Mouse (Mus musculus): ENCODE data around the gene Cyb5r3.

Cyb5r3 gene

DNA sequence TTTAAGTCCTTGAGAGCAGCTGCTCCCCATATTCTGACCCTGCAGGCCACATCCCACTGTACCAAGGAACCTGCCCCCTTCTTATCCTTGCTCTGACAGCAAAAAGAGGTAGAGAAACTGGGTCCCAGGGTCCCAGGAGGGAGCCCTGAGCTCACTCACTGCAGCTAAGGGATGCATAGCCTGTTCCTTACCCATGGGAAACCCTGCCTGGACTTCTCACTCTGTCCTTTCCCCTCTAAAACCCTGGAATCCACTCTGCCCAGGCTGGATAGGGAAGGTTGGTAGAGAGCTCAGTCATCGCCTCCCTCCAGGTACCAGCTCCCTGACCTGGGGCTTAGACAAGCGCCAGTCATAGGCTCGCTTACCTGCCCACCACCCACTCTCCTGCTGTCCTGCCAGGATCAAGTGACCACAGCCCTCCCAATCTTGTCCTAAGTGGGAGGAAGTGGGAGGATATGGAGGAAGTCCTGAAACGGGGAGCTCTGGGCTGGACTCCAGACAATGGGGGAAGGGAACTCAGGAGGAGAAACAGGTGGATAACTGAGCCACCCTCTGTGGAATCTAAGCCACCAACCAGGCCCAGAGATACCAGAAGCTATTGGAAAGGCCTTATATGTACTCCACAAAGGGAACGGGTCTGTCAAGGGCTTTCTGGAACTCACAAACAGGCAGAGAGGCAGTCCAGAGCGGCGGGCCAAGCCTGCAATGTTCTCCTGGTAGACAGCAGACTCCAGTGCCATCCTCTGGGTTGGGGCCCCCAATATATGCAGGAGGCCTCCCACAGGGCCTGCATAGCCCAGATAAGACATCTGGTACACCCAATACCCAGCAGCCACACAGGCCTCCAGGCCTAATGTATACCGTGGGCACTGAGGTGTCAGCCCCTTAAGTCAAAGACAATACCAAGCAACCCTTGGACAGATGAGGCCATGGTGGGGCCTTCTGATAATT is 2.3 kb downstream of the Cyb5r3 start:
- no peak for DNase-seq (ENCODE audit: low read depth, low spot score)

DNA sequence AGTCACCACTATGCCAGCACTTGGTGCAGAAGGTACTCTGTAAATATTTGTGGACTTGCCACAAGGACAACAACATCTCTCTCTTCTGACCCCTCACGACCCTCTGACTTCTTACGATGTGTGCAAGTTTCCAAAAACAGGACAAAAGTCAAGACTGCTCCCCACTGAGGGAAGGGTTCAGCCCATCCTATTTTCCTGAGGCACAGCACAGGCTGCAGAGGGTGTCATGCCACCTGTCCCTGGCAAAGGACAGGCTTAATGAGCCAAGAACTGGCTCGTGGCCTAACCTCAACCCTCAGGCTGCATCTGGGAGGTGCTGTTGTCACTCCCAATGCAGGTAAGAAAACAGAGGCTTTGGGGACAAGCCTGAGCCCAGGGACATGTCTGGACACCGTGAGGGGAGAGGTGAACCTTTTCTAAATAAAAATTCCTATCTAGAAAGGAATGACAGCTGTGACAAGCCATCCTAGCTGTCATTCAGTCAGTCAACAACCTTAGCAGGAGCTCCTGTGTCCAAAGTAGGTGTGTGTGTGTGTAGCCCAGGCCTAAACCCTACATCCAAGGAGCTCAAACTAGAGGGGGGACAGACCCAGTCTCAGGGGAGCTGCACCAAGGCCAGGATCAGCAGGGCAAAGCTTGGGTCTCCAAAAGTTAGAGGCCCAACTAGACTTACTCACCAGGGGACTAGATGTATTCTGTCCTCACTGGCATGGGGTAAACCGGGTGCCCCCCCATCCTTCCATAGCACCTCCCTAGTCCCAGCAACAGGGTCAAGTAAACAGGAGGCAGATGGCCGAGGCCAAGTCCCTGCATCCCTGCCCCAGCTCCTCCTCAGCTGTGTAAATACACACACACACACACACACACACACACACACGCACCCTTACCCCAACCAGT is 3.3 kb downstream of the Cyb5r3 start:
- no peak for DNase-seq (ENCODE audit: low read depth, low spot score)

DNA sequence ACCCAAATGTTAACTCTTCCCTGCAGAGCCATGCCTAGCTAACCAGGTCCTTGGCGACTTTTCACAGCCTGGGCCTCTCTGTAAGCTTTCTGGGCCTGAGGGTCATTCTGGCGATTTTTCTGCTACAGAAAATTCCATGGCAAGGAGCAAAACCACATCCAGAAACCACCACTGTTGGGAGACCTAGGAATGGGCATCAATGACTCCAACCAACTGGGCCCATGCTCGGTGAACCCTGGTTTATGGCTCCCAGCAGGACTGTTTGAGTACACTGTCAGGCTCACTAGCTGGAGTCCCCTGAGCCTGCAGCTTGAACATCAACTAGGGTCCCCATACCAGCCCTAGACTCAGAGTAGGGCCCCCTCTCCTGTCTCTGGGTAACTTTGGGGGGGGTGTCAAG is 4.1 kb downstream of the Cyb5r3 start:
- no peak for DNase-seq (ENCODE audit: low read depth, low spot score)

- DNase-seq (ENCODE audit: low read depth, low spot score) = no peak
Observed at GRCm38 (mm10) chr15:83167550-83168065, 4.8 kb downstream of the Cyb5r3 start.

DNA sequence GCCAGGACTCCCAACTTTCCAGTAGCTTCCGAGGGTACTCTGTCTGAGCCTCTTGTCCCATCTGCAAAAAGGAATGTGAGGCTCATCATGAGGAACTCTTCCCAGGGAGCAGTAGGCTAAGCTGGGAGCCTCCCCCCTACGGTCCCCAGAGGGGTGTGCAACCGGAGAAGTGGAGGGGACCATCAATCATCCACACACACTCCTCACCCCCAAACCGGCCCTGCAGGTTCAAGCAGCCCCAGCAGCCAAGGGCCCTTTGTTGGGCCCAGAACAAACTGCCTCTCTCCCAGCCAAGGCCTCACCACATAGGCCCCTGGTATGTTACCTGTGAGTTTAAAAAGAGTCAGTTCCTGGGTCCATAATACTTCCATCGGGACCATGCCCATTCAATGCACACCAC is 5.3 kb downstream of the Cyb5r3 start:
- peak; percentile 19 for DNase-seq (ENCODE audit: low read depth, low spot score)

DNA sequence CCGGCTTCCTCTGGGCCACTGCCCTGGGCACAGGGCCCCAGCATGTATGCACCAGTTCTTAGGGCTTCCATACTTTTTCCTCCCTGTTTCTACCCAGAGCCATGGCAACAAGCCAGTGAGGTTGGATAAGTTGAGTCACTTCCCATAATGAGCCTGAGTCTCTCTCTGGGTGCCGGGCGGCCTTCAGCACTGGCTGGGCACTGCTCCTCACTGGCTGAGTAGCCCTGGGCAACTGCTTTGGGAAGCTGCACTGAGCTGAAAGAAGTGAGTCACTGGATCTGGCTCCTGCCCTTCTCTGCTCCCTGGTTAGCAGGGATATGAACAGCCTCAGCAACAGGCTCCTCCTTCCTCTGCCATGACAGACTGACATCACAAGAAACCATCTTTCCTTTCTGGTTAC is 5.8 kb downstream of the Cyb5r3 start:
- no peak for DNase-seq (ENCODE audit: low read depth, low spot score)

DNA sequence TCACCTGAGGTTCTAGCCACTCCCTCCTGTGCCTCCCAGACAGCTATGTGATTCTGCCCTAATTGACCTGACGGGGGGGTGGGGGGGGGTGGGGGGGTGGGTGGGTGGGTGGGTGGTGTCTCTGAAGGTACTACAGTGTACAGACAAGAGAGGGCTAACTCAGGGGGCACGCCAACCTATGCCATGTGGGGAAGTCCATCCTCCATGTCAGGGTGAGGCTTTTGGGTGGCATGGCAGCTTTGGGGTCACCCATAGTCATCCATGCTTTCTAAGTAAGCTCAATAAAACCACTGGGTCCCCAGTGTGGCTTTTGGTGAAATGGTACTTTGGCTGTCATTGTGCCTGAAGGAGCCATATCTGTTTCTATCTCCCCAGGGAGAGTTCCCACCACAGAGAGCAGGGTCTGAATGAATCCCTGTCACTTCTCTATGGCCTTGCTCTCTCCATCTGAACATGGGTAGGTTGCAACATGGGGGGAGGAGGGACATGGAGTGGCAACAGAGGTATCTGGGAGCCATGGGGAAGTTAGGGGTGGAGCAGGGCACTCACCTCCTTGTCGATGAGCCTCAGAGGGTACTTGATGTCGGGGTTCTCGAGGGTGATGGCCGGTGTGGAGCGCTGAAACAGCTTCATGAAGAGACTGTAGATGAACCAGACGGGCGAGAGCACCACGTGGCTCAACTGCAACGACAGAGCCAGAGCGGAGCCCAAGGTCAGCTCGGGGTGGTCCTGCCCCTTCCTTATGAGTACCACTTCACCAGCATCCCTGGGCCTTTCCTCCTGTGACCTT is 6.7 kb downstream of the Cyb5r3 start:
- DNase-seq (ENCODE audit: low read depth, low spot score) = no peak

- DNase-seq (ENCODE audit: low read depth, low spot score) = no peak
Observed at GRCm38 (mm10) chr15:83164971-83165471, 7.4 kb downstream of the Cyb5r3 start.

- no peak for DNase-seq (ENCODE audit: low read depth, low spot score)
Observed at GRCm38 (mm10) chr15:83162818-83163485, 9.4 kb downstream of the Cyb5r3 start.

- no peak for DNase-seq (ENCODE audit: low read depth, low spot score)
Observed at GRCm38 (mm10) chr15:83162001-83162400, 10.4 kb downstream of the Cyb5r3 start.

DNA sequence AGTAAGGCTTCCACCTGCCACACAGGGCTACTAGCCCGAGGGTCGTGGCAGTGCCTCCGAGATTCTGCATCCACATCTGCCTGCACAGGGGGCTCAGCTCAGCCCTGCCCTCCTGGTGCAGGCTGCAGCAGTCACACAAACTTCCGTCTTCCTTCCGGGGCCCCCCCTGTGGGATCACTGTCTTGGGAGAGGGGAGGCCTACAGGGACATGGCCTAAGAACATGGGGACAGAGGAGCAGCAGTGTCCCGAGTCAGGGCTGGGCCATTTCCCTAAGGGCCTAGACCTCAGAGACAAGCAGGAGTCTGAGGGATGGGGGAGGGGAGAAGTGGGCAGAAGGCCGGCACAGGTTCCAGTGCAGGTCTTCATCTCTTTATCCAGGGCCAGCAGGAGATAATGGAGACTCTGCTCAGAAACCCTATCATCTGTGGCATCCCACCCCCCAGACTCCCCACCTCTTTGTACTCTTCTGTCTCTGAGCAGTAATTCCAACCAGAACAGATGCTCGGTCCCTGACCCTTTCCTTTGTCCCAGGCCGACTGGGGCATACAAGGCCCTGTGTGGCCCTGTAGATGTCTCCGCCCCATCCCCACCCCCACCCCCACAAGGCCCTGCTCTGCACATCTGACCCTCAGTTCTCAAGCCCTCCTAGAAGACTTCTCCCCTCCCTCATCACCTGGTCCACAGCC is 11.2 kb downstream of the Cyb5r3 start:
- no peak for DNase-seq (ENCODE audit: low read depth, low spot score)

GRCm38 (mm10) chr15:83160561-83160960 is 11.8 kb downstream of the Cyb5r3 start:
- DNase-seq (ENCODE audit: low read depth, low spot score) = no peak

DNA sequence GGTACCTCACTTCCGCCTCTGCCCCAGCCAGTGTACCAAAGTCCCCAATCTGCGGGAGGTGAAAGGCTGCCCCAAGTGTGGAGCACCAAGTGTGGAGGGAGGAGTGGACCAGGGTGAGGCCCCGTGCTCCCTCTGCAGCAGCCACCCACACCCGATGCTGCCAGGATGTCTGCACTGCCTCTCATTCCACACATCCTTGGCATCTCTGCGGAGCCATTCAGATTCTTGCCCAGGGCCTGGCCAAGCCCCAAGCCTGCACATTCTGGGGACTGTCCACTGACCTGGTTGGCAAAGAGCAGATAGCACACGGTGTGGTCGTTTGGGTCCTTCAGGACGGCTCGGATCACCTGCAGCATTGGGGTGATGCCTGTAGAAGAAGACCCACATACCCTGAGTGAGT is 12.6 kb downstream of the Cyb5r3 start:
- no peak for DNase-seq (ENCODE audit: low read depth, low spot score)

DNA sequence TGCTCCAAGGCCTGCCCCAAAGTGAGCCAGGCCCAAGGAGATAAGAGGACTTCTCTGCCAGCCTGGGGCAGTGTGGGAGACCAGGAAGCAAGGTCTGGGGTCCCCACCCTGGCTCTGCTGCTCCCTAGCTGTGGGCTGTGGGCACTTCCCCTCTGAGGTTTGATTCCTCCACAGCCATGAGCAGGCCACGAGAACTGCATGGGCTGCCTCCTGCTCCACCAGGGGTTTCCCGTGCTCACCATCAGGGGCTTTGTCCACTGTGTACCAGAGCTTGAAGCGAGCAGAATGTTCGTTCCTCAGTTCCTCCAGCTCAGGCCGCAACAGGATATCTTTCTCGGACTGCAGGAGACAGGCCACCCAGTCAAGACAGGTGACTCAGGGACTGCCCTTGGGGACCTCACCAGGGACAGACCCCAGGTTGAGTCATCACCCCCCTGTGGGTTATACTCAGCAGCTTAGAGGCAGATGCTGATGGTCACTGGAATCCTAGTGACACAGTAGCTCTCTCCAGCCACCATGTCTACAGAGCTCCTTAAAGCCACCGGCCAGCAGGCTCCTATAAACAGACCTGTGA is 13.7 kb downstream of the Cyb5r3 start:
- no peak for DNase-seq (ENCODE audit: low read depth, low spot score)

- DNase-seq (ENCODE audit: low read depth, low spot score) = no peak
Observed at GRCm38 (mm10) chr15:83157667-83158064, 14.7 kb downstream of the Cyb5r3 start.

DNA sequence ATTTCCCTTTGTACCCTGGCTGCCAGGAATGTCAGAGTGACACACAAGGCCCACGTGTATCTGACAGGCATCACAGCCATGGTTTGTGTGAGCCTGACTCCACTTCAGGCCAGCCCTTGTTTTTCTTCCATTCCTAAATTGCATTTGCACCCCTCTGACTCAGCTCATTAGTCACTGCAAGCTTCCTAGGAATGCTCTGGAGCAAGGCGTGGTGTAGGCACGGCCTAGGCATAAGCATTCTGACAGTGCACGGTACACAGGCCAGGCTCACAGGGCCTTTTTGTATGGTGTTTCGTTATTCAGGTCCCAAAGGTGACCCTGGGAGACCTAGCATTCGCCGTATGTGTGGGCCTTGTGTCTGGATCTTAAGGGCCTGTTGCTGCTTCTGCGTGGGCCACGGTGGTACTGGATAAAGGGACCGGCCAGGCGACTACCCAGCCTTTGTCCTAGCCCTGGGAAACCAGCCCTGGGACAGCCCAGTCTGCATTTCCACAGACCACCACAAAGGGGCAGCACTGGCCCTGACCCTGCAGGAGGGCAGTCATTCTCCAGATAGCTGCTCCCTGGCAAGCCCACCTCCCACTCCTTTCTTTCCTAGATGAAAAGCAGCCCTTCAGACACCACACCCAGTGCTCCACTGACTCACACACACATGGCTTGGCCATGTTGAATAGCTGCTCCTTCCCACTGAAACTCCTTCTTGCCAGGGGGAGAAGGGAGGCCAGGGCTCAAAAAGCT is 15.3 kb downstream of the Cyb5r3 start:
- DNase-seq (ENCODE audit: low read depth, low spot score) = peak; percentile 51

GRCm38 (mm10) chr15:83155672-83156419 is 16.5 kb downstream of the Cyb5r3 start:
- no peak for DNase-seq (ENCODE audit: low read depth, low spot score)

GRCm38 (mm10) chr15:83154309-83154708 is 18.1 kb downstream of the Cyb5r3 start:
- DNase-seq (ENCODE audit: low read depth, low spot score) = no peak
